Mouse (Mus musculus) liver, embryonic 14.5 days (tissue): ENCODE results near the gene Npat.

ENCODE experiments used
- CTCF ChIP-seq: IDR thresholded peaks from 2 replicates; pipeline ENCODE4 v1.5.1; 2016; ENCODE audit warnings: antibody characterized with exemption, low read depth, control low read depth
- EP300 ChIP-seq: IDR thresholded peaks from 2 replicates; pipeline ENCODE4 v1.6.1; 2016; ENCODE audit warnings: antibody characterized with exemption, low read depth

- no peak for TF ChIP-seq CTCF
- TF ChIP-seq EP300 = no peak
These were observed 28.8 kb upstream of the Npat start for GRCm38 (mm10) chr9:53508053-53508452.
